Mouse (Mus musculus) heart, adult 9 months (tissue): ENCODE data around the gene Kif1bp.
A peak's percentile ranks its signal among the peaks of the same experiment; 100 is the strongest.

Experiments used
- DNase-seq, 2 experiments: peaks; one replicate each; pipeline ENCODE4 v3.0.0; 2022; ENCODE audit warnings: low spot score in 2 of 2

Kif1bp gene

DNA sequence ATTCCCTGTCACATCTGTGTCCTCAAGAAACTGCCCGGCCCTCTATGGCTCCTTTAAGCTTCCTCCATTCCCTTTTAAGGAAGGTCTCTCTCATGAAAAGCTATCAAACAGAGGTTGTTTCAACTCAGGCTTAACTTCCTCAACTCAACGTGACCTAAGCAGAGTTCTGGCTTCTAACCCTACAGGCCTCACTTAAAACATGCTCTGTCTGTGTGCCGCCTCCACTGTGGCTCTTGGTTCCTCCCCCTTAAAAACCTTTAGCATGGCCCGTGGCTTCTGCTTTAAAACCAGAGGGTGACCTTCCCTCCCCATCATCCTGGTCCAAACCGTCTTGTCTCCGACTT, 21.7 kb downstream of the Kif1bp start:
- DNase-seq, result no peak

DNA sequence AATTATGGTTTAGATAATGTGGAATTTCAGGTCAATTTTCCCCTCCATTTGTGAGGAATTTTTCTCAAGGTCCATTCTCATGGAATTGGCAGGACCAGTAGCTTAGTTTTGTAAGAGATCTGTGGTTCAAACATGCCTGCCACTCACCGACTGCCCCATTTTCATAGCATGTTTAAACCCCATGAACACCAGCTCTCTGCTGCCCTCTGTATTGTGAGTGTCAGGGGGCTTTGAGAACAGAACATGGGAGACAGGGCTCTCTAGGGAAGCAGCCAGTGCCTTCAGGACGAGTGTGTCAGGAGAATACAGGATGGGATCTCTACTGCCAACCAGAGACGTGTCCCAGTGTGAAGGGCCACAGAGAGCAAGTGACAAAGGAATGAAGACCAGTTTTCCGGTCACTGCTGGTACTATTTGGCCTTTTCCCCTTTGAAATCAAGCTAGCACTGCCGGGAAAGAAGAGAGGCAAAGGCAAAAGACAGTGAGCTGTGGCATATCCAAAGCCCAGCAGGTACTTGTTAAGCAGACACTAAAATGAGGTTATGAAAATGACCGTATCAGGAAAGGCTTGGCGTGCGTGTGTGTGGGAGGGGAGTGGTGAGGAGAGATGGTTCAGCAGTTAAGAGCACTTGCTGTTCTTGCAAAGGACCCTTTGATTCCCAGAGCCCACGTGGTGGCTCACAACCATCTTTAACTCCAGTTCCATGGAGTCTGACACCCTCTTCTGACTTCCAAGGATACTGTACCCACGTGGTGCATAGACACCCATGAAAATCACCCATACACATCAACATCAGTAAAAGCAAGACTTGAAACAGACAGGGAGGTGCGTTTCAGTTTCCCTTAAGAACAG, 22.3 kb downstream of the Kif1bp start:
- no peak for DNase-seq

DNA sequence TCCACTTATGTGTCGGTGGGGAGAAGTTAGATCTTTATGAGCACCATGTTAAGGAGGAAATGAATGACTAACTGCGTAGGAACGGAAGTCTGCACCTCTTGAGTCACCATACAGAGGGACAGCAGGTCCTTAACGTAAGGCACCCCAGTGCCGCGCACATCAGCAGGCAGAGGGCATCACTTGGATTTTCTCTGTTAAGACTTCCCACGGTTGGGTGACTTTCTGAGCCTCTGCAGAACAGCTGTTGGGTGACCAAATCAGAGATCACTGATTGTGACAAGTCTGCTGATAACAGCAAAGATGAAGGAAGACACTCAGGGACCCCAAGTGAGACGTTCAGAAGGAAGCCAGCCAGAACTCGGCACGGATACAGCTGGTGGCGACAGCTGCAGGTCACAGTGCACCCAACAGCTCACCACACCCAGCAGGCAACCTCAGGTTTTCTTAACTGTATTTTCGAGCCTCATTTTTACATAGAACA, 24.6 kb downstream of the Kif1bp start:
- DNase-seq, result no peak

DNA sequence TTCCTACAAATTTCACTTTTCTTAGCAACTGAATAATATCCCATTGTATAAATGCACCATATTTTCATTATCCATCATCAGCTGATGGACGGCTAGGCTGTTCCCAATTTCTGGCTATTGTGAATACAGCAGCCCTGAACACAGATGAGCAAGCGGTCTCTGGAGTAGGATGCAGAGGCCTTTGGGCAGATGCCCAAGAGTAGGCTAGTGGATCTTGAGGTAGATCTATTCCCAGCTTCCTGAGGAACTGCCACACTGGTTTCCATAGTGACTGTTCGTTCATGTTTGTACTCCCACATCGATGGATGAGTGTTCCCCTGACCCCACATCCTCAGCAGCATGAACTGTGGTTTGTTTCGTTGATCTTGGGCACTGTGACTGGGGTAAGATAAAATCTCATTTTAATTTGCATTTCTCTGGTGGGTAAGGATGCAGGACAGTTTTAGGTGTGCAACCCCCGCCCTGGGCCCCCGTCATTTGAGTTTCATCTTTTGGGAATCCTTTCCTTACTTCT, 27.4 kb downstream of the Kif1bp start:
- no peak for DNase-seq

DNA sequence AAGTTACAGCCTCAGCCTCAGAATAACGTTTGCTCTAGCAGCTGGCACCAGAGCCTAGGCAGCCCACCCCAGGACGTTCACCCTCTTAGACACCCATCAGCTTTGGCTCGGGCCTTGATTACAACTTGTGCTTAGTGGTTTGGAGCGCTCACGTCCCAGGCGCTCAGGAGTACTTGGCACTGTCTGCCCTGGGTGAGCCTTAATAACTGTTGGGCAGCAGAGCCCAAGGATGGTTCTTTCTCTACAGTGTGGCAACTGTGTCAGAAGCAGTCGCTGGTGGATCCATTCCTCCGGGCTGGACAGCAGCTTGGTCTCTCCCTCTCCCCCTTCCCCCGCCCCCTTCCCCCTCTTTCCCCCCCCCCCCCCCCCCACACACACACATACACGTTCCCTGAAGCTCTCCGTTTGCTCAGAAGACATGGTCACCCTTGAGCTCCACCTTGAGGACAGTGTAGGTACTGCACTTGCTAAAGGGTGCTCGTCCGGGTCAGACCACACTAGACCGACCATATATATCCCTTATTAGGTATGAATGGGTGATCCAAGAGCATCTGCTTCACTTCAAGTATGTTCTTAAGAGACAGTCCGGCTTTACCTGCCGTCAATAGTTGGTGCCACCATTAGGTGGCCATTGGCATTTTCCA, 28.6 kb downstream of the Kif1bp start:
- DNase-seq, result peak; percentile 52 to 64

DNA sequence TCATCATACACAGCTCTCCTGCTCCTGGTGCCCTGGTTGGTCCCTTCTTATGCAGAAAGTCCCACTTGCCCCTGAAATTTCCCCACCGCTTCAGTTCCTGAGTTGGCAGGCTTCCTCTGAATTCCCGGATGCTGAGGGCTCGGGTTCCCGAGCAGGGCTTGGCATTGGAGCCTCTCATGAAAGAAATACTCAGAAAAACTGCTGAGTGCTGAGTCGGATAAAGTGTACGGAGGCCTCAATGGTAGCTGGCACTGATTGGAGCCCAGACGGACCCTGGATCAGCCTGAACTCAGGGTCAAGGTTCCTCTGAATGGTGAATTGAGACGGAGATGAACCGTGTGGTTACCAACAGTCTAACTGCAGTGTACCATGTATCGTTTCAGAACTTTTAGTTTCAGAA, 31.8 kb downstream of the Kif1bp start:
- no peak for DNase-seq

DNA sequence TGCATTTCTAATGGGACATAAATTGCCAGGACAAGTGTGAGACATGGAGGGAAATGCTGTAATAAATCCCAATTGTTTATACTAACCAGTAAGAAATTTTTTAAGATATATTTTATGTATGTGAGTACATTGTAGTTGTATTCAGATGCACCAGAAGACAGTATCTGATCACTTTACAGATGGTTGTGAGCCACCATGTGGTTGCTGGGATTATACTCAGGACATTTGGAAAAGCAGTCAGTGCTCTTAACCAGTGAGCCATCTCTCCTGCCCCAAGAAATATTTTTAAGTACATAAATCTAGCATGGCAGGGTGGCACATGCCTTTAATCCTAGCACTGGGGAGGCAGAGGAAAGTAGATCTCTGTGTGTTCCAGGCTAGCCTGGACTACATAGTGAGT, 32.5 kb downstream of the Kif1bp start:
- no peak for DNase-seq

DNA sequence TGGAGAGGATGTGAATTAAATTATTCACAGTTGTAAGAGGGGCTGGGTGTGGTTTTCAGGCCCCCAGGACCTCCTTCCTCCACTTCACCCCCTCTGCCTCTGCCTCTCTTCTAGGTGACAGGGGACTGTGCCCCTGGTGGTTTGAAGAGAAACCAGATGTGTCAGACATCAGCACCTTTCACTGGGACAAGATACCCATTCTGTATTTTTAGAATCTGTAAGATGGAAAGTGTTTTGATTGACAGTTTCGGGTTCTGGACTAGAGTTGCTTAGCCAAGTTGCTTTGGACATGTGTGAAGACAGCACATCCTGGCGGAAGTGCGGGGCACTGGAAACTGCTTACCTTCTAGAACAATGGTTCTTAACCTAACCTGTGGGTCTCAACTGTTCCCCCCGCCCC, 33.9 kb downstream of the Kif1bp start:
- DNase-seq, result no peak

DNA sequence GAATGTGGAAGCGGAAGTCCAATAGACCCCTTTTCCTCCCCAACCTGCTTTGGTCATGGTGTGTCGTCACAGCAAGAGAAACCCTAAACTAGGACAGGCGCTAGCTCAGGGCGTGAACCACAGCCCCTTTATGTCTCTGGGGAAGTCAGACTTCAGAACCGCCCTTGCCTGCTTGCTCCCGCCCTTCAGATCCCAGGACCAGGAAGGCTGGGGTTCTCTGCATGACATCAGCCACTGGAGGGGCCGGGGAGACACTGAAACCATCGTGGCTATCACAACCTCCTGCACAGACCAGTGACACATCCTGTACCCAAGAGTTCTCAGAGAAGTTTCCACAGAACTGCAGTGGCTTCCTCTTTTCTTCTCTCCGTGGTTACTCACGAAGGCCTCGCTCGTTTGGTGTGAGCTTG, 34.9 kb downstream of the Kif1bp start:
- DNase-seq, result peak; percentile 40 to 53

DNA sequence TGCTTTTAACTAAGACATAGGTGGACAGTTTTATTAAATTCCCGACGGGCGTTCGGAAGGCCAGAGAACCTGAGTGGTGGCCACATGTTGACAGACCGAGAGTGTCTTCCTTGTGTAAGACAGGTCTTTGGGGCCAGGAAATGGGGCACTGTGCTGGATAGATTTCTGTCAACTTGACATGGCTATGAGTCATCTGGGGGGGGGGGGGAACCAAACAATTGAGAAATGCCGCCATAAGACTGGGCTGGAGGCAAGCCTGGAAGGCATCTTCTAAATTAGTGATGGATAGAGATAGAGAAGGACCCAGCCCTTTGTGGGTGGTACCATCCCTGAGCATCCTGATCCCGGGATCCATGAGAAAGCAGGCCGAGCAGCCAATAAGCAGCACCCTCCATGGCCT, 35.3 kb downstream of the Kif1bp start:
- no peak for DNase-seq

DNA sequence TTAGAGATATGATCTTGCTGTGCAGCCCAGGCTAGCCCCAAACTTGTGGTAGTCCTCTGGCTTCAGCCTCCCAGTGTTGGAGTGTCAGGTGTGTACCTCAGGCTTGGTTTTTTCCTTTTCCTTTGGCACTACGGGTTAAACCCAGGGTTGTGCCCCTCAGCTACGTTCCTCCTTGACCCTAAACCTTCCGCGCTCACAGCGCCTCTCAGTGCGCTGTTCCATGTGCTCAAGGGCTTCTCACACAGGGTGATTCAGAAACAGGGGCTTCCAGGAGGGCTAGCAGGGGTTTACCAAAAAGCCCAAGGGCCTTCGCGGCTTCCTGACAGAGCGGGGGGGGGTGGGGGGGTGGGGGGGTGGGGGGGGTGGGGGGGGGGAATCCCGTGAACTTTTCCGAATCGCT, 35.8 kb downstream of the Kif1bp start:
- no peak for DNase-seq

DNA sequence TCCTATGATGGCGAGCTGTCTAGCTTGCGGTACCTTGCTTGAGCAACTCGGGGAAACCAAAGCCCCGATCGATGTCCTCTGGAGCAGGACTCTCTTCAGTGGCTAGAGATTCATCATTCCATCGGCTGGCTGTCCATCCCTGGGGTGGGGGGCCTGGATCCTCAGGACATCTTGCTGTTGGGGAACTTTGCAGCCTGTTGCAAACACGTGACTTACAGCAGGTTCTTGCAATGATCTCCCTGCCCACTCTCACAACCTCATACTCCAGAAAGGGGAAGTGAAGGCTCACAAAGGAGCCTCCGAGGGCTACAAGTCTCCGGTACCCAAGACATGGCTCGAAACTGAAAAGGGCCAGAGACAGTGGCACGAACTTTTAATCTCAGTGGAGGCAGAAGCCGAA, 36.8 kb downstream of the Kif1bp start:
- DNase-seq, result peak in 1 of 2 experiments; percentile 24

DNA sequence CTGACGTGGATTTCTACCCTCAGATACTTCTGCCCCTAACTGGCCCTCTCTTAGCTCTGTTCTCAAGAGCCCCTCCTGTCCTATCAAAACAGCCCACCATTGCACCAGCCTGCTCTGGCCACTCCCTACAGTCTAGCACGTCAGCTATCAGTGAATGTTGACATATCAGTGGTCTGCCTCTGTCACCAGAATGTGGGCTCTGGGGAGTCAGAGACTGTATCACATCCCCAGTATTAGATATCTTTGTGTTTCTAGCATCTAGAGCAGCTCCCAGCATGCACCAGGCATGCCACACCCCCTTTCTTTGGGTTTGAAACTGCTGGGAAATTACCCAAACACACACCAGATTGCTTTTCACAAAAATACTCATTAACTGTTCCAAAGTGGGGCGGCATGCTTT, 37.5 kb downstream of the Kif1bp start:
- DNase-seq, result no peak

DNA sequence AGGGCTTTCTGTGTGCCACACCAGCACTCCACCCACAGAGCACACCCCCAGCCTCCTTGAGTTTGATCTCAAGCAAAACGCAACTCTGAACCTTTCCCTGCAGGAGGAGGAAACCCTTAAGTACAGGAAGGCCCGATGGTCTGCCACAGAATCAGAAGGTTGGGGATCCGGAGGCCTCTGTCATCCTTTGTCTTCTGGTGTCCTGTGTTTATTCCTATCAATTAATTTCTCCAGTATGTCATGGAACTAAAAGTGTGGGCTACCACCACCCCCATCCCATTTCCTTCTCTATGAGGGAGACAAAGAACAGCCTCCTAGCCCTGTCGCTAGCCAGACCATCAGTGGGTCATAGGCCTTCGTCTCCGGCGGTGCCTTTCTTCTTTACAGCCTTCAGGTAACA, 43.7 kb downstream of the Kif1bp start:
- no peak for DNase-seq

DNA sequence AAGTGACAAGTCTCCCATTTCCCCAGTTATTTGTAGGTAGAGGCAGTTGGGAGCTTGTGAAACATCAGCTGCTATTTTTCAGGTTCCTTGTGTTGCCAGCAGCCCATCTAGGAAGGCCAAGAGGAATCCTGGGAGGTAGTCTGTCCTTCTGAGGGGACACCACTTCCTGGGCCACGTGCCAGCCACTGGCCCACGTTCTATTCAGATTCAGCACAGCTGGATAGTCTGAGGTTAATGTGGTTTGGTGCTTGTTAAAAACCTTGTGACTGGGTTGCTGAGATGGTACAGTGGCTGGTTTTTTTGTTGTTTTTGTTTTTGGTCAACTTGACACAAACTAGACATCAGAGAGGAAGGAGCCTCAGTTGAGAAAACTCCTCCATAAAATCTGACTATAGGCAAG, 45.4 kb downstream of the Kif1bp start:
- DNase-seq, result no peak

DNA sequence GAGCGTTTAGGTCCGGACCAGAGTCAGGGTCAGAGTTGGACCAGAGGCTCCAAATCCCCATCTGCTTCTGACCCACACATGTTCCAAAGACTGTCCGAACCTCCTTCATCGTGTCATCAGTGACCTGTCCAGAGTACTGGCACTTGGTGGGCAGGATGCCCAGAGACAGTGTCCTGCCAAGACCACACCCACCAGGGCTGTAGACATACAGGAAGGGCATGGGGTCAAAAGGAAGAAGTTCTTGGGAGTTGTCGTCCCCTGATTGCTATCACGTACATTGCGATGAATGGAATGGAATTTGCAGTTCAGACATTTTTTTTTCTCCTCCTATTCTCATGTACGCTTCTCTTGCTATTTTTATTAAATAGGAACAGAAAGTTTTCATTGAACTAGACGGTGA, 48.1 kb downstream of the Kif1bp start:
- peak; percentile 70 to 81 for DNase-seq

DNA sequence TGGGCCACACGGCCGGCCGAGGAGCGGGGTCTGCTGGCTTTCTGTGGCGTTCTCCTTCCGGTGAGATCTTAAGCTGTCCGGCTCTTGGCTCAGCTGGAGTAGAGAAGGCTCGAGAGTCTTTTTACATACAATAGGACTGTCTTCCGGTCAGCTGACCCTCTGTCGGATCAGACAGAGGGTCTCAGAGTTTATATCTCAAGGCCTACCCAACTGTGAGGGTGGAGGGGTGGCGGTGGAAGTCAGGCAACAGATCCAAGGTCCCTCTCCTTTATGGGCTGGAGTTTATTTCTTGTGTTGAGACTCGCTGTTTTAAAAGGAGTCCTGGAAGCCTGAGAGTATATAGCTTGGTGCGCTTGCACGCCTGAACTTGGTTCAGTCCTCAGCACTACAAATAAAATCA, 50.9 kb downstream of the Kif1bp start, which contains the start of gene Srgn:
Gene Srgn (minus strand): TSS at position 101 of the 400 bp plus-strand sequence.
- DNase-seq, result no peak

DNA sequence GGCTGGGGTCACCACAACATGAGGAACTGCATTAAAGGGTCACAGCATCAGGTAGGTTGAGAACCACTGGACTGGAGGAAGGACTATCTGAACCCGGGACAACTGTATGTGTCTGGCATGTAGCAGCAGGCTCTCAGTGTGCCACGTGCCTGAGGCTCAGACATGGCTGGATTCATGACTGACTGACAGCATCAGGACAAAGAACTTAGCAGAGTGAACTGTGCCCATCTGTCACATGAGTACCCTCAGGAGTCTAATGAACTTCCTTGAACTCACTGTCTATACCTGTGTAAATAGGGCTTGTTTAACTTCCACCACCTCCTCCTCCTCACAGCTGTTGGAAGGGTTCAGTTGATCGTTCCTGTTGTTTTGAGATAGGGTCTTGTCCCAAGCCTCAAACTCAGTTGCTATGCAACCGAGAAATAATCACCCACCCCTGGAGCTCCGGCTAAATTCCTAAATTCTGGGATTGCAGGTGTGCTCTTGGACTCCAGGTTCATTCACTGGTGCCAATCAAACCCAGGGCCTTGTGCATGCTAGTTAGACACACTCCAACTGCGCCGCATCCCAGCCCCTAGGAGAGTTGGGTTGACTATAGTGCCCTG, 55.8 kb downstream of the Kif1bp start:
- no peak for DNase-seq

DNA sequence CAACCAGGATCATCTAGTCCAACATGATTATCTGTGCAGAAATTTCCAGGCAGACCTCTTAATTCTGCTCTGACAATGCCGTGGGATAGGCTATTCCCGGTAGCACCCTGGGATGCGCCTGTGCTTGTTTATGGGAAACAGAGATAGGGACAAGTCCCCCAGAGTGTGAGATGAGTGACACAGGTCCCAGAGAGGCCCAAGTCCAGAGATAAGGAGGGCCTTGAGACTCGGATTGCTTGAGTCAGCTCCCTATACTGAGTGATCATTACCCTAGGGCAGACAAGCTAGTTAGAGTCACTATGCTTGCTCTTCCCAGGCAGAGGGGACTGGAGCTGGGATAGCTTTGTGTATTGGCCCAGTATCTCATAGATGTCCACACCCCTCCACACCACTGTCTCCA, 56.5 kb downstream of the Kif1bp start:
- no peak for DNase-seq

DNA sequence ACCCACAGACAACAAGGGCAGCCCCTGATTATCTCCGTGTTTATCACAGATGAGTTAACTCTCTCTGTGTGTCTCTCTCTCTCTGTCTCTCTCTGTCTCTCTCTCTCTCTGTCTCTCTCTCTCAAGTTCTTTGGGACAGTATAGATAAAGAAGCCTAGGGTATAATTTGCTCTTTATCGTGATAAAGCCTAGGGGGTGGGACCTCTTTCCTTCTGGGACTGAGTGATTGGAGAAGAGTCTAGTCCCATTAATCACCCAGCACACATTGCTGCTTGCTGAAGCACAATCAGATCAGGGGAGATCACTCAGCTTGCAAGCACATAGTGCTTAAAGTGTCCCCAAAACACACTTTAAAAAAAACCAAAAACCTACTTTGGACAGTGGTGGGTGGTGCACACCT, 57.3 kb downstream of the Kif1bp start:
- DNase-seq, result no peak

DNA sequence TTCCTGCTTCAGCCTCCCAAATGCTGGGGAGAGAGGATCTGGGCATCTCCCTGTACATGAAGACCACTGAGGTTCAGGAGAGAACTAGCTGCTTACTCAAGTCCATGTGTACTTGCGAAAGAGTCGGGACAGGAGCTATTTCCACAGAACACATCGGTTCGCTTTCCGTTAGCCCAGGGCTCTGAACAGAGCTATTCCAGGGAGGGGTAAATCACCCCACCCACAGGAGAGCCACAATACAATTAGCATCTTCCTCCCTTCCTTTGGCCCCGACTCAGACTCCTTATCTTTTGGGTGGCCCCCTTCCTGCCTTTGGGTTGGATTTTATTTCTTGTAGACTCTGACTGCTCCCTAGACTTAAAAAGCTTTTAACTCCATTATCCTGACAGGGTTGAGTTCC, 60.7 kb downstream of the Kif1bp start:
- no peak for DNase-seq

DNA sequence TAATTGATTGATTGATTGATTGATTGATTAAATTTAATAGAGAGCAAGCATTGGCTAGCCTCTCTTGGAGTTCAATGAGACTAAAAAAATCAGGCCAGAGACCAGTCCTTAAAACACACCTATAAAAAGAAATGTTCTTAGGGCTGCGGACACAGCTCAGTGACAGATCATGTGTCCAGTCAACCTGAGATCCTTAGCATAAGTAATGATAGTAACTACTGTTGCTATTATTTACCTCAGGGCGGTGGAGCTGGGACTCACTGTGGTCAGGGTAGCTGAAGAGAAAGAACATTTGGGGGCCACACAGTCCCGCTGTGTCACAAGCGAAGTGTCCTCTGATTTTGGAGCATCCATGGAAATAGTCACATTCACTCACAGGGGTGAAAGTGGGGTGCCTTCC, 65.4 kb downstream of the Kif1bp start:
- no peak for DNase-seq

DNA sequence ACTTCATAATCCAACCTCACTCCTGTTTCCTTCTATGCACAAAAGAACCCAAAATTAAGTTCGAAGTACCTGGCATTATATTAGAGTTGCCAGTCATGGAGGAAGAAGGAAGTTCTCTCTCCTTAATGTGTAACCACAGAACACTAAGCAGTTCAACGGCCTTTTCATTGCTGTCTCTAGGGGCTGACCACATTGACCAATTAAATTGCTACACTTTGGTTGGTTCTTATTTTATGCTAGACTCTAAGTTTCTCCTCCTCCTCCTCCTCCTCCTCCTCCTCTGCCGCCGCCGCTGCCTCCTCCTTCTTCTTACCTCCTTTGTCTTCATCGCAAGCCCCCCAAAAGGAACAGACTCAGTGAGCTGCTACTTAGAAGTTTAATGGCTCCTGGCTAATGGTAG, 66.7 kb downstream of the Kif1bp start:
- DNase-seq, result no peak
